Mouse (Mus musculus) gastrocnemius, adult 8-10 months (tissue): ENCODE measurements at regions not wholly inside any gene's neighbourhood (a gene's known extent, or its start where the extent isn't known, plus 50 kb on each side); places are given as distances from the start of the nearest gene placed in this dataset.
A peak's percentile ranks its signal among the peaks of the same experiment; 100 is the strongest.

Experiments used
- DNase-seq, 2 experiments: peaks; one replicate each; pipeline ENCODE4 v3.0.0; 2022; ENCODE audit warnings: low spot score in 2 of 2

GRCm38 (mm10) chr6:50968546-50968945 is 314.3 kb upstream of the Npvf start:
- DNase-seq = no peak

GRCm38 (mm10) chr6:50969341-50969740 is 315.1 kb upstream of the Npvf start:
- DNase-seq = no peak

GRCm38 (mm10) chr6:50969997-50970396 is 315.8 kb upstream of the Npvf start:
- no peak for DNase-seq

- no peak for DNase-seq
Observed at GRCm38 (mm10) chr6:50970770-50971169, 316.5 kb upstream of the Npvf start.

DNA sequence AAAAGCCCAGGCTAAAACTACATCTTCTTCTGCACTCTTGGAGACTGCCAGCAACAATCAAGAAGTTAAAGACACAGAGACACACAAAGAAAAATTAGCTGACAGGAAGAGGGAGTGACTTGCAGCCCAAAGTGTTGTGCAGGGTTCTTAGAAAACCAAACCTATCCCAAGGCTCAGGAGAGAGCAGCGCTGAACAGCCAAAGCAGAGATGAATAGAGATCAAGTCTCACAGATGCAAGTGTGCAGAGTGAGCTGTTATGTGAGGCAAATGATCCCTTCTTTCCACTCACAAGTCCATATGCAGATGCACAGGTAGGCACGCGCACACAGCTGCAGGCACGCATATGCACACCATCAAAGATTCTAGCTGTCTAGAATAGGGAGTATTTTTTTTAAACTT is 318.0 kb upstream of the Npvf start:
- DNase-seq = no peak

- no peak for DNase-seq
Observed at GRCm38 (mm10) chr6:50973231-50973654, 319.0 kb upstream of the Npvf start.

DNA sequence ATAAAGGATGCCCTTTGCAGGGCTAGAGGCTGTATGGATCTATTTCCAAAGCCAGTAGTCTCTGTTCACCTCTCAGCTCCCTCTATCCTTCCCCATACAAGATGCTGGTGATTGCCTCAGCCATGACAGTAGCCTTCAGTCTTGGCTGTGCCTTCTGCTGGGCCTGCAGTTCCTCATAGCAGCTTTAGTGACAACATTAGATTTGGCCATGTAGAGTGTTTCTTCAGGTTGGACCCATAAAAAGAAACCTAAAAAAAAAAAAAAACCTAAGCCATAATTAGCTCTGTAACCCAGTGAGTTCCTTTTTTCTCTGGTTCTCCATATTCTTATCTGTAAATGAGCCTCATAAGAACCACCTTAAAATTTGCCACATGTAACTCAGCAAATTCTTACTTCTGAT is 319.6 kb upstream of the Npvf start:
- no peak for DNase-seq

- DNase-seq = no peak
Observed at GRCm38 (mm10) chr6:50974961-50975360, 320.7 kb upstream of the Npvf start.

- no peak for DNase-seq
Observed at GRCm38 (mm10) chr6:50976973-50977372, 322.7 kb upstream of the Npvf start.

DNA sequence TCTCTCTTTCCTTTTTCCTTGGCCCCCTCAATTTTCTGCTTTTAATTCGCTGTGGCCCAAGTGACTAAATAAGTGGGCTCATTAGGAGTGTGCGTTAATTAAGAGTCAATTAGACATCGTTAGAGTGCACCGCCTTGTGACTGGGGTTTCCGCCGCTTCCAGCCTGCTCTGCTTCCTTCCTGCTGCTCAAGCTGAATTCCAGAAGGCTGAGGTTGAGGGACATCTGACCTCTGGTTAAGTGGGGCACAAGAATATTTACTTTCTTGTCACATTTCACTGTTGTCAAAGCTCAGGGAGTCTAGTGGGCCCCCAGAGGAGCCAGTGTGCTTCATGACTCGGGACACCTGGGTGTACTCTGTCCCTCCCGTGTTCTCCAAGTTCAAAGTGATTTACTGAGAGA is 323.1 kb upstream of the Npvf start:
- no peak for DNase-seq

DNA sequence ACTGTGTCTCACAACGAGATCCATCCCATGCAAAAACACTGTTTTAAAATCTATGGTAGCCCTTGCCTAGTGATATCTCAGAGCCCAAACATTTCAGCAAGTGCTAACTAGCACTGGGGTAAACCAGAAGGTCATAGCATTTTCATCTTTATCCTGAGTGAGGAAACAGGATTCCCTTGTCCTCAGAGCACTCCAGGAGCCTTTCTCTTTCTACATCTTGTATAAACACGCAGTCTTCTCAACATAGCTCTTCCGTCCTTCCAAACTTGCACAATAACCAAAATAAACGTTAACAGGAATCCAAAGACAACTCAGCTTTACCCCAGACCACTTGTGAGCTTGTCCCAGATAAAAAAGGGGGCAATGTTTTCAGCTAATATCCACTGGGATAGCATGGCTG is 323.8 kb upstream of the Npvf start:
- no peak for DNase-seq

DNA sequence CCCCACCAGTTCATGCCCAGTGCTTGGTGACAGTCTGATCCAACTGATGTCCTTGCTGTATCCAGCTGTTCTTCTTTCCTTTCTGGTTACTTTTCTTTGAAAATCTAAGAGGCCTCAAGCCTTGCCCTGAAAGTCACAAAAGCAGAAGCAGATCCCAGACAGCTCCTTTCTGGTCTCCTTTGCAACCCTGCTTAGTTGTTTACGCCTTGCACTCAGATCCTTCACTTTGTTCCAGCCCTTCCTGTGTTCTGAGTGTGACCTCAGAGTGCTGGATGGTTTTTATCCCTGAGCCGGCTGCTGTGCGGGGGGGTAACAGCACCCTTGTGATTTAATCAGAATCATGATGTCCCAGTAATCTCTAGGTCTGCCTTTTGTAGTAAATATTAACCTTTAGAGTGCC is 324.3 kb upstream of the Npvf start:
- peak; percentile 21 to 22 for DNase-seq

GRCm38 (mm10) chr6:50979764-50980163 is 325.5 kb upstream of the Npvf start:
- no peak for DNase-seq

GRCm38 (mm10) chr6:50980311-50980710 is 326.1 kb upstream of the Npvf start:
- no peak for DNase-seq

DNA sequence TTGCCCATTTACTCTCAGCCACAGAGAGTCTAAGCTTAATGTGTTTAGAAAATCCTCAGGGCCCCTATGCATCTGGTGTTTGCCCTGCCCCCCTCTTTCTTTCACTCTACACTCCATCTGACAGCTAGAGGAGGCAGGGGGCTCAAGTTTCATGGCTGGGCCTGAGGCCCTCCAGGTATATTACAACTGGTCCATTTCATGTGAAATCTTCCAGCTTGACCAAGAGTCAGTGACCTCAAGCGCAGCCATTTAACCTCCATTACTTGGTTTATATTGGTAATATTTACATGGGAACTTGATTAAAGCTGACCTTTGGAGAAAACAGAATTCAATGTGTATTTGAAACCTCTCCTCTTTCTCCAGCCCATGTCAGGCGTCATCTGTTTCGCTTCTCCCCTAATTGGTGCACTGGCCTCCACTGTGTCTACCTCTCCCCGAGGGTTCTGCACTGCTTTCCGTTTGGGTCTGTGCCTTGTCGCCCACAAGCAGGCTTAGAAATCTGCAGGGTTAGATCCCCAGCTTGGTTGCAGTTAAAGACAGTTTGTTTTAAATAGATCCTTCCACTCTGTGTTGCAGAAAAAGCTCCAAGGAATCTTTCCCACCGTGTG is 327.6 kb upstream of the Npvf start:
- DNase-seq = no peak

DNA sequence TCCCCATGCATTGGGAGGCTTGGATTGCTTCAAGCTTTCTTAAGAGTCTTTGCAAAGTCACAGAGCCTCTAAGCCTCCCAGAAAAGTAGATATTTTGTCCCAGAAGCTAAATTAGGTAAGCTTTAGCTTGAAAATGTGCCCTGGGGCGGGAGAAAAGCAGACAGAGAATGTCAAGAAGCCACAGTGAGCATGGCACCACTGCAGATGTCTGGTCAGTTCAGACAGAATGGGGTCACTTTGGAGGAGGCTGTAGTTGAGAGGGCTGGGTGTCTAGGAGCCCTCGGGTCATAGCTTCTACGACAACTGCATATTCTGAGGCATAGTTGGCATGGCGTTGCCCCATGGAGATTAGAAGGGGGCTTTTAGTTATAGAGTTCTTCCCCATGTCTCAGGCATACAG is 328.6 kb upstream of the Npvf start:
- DNase-seq = no peak

- no peak for DNase-seq
Observed at GRCm38 (mm10) chr6:50983511-50984099, 329.4 kb upstream of the Npvf start.

DNA sequence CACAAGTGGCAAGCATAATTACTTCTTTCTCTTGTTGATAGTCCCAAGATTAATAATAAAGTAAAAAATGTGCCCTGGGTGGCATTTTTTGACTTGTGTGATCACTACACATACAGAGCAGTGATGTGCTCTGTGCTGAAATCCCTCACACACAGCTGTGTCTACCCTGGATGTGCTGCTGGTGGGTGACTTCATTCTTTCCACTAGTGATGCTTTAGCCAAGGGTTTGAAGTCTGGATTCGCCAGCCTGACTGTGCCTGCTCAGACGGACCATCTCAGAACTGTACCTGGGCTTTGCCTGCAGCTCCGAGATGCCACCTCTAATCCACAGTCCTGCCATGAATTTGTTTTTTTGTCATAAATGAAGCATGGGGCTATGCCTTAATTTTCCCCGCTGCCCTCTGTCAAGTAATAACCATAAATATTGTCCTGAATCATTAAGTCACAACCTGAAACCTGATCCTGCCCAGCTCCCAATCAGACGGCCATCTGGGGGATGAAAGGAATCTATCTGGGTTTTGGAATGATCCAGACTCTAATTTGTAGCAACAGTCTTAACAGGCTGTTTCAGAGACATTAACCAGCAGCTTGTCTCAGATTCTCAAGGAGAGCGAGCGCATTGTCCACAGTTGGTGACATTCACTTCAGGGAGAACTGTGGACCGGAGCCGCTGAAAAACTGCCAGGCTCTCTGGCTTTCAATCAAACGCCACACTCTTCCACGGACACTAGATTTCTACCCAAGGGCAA is 330.1 kb upstream of the Npvf start:
- no peak for DNase-seq

DNA sequence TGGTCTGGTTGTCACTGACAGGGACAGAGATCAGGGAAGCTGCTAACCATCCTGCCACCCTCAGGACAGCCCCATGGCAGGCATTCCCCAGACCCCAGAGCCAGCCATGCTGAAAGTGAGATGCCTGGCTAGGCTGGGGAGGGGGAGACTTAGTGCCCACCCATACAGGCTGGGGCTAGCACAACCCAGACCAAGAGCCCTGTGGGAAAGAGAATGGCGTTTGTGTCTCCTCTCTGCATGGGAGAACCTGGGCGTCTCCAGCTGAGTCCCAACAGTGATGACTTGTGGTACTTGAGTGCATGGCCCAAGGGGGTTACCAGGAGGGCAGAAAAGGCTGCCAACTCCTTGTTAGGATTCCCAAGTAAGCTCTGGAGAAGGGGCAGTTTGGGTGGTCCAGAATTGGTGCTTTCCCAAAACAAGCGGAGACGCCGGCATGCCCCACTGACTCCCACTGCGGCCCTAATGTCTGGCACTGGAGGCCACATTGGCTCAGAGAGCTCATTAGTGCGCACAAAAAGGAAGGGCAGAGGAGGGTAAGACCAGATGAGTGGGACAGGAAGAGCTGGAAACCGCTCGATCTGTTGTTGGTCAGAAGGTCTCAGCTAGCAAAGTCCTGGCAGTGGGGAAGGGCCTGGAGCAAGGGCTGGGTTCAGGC is 332.2 kb upstream of the Npvf start:
- no peak for DNase-seq

- no peak for DNase-seq
Observed at GRCm38 (mm10) chr6:50988561-50988960, 334.3 kb upstream of the Npvf start.

GRCm38 (mm10) chr6:50991528-50992125 is 337.4 kb upstream of the Npvf start:
- no peak for DNase-seq

GRCm38 (mm10) chr6:50993952-50994351 is 339.7 kb upstream of the Npvf start:
- no peak for DNase-seq
